Comparison of ENCODE assay signal across 12 mouse cellular contexts in genomic region chr9:57647286-57648108, GRCm38 (mm10). TPM values are rescaled to one million over a fixed set of nuclear protein-coding genes. Genes with fewer than 3 reads are reported as not detected.
DNase-seq lines count a peak whose midpoint lies in the region; ATAC-seq and TF ChIP-seq lines count a peak whose summit lies in the region.
"Had no signal": no experiment of that assay in that cellular context is flagged by ENCODE, and none has a peak within 500 bp of the region (broad histone marks: within the 10 kb centered on the region; RNA-seq: fewer than 3 reads in every experiment).

No protein-coding gene starts in this region.

- H3K4me1 ChIP-seq in thymus, adult 2 months (replicated peaks; ENCODE audit: control insufficient read depth, insufficient read depth, low read length) = peaks cover 65% of the 10 kb centered on the region
- H3K4me1 ChIP-seq in small intestine, adult 2 months (ENCODE audit: control insufficient read depth, insufficient read depth, insufficient read length, low read length) = peaks cover 35% of the 10 kb centered on the region
- peaks cover 24% of the 10 kb centered on the region for H3K4me1 ChIP-seq in cerebellum, adult 2 months (ENCODE audit: control insufficient read depth, insufficient read depth, low read length)
- peaks cover 54% of the 10 kb centered on the region for H3K4me1 ChIP-seq in limb, embryonic 10.5 days

- TF ChIP-seq POLR2A in thymus, adult 2 months (IDR thresholded peaks at IDR 0.05; ENCODE audit: control insufficient read depth, extremely low read depth, insufficient read depth, low read length, poor library complexity) = no peak
- no peak for TF ChIP-seq POLR2A in small intestine, adult 2 months (IDR thresholded peaks at IDR 0.05; ENCODE audit: low read depth, low read length)
- TF ChIP-seq POLR2A in cerebellum, adult 2 months (IDR thresholded peaks at IDR 0.05; ENCODE audit: borderline replicate concordance, insufficient read depth, low read length) = no peak

- H3K9me3 ChIP-seq in limb, embryonic 10.5 days (replicated peaks) = no peaks in the 10 kb centered on the region
- H3K9me3 ChIP-seq: limb, embryonic 13.5 days had no signal

- 4% methylated on average over 4 of the region's 4 CpGs for WGBS in thymus, adult 2 months
- WGBS in small intestine, adult 2 months = 32% methylated on average over 4 of the region's 4 CpGs
- WGBS in cerebellum, adult 2 months = 72% methylated on average over 4 of the region's 4 CpGs
- 73% methylated on average over 4 of the region's 4 CpGs for WGBS in limb, embryonic 10.5 days

- peak; percentile 63 for DNase-seq in thymus, adult 2 months
- DNase-seq in thymus, postnatal 10 days (ENCODE audit: low spot score in 2 of 2) = no peak
- no peak for DNase-seq in cerebellum, adult 2 months
- no peak for DNase-seq in limb, embryonic 10.5 days (ENCODE audit: low spot score)
- DNase-seq in cerebellum, adult 11 months = no peak
- DNase-seq: lung, postnatal 4 days had no signal

- H3K27me3 ChIP-seq in thymus, adult 2 months (ENCODE audit: control insufficient read depth, insufficient read depth, low read length) = no peaks in the 10 kb centered on the region
- H3K27me3 ChIP-seq in small intestine, adult 2 months (ENCODE audit: control insufficient read depth, insufficient read depth, low read length) = no peaks in the 10 kb centered on the region
- no peaks in the 10 kb centered on the region for H3K27me3 ChIP-seq in cerebellum, adult 2 months (ENCODE audit: control insufficient read depth, insufficient read depth, low read length)
- no peaks in the 10 kb centered on the region; the same call in 1 of the 2 replicates for H3K27me3 ChIP-seq in limb, embryonic 10.5 days (ENCODE audit: low read depth, poor library complexity, severe bottlenecking)

- peak overlapping the region; percentile 84 for H3K27ac ChIP-seq in thymus, adult 2 months (ENCODE audit: control insufficient read depth, insufficient read depth, low read length)
- peak overlapping the region; percentile 72 for H3K27ac ChIP-seq in small intestine, adult 2 months (ENCODE audit: insufficient read depth, low read depth, low read length)
- no peak overlapping the region for H3K27ac ChIP-seq in cerebellum, adult 2 months (ENCODE audit: insufficient read depth, low read length)
- H3K27ac ChIP-seq in limb, embryonic 10.5 days = no peak overlapping the region
- H3K27ac ChIP-seq: hindbrain, embryonic 14.5 days; kidney, postnatal 0 days; limb, embryonic 13.5 days had no signal

- no peak for TF ChIP-seq CTCF in thymus, adult 2 months (IDR thresholded peaks at IDR 0.05; ENCODE audit: borderline replicate concordance, control insufficient read depth, extremely low read depth, insufficient read depth, low read length, poor library complexity)
- no peak for TF ChIP-seq CTCF in small intestine, adult 2 months (IDR thresholded peaks at IDR 0.05; ENCODE audit: extremely low read depth, insufficient read length, insufficient replicate concordance, low read depth, low read length)
- TF ChIP-seq CTCF in cerebellum, adult 2 months (IDR thresholded peaks at IDR 0.05; ENCODE audit: borderline replicate concordance, insufficient read depth, low read depth, low read length) = no peak

- peak; percentile 37 for ATAC-seq in inflammation-experienced regulatory T-cells, adult 6 months

- H3K36me3 ChIP-seq in thymus, adult 2 months (ENCODE audit: control insufficient read depth, insufficient read depth, low read length) = no peaks in the 10 kb centered on the region
- H3K36me3 ChIP-seq in small intestine, adult 2 months (ENCODE audit: control insufficient read depth, insufficient read depth, low read length) = no peaks in the 10 kb centered on the region
- H3K36me3 ChIP-seq in limb, embryonic 10.5 days = peaks cover 11% of the 10 kb centered on the region
- H3K36me3 ChIP-seq: limb, embryonic 13.5 days had no signal

- no peak overlapping the region for H3K4me3 ChIP-seq in thymus, adult 2 months (ENCODE audit: control insufficient read depth, insufficient read depth, low read length)
- no peak overlapping the region for H3K4me3 ChIP-seq in small intestine, adult 2 months (ENCODE audit: low read depth, low read length)
- no peak overlapping the region for H3K4me3 ChIP-seq in cerebellum, adult 2 months (replicated peaks; ENCODE audit: insufficient read depth, low read depth, low read length)
- H3K4me3 ChIP-seq in limb, embryonic 10.5 days = no peak overlapping the region
- H3K4me3 ChIP-seq: erythroblast, embryonic 14.5 days; limb, embryonic 13.5 days had no signal

RNA-seq across cellular contexts. Expression of gene Csk, which starts 5.9 kb away (rescaled TPM):
- polyA plus RNA-seq in thymus, adult 2 months (2012; rRNA removed) = 245 and 301 TPM in 2 replicates
- 100 to 1,000 TPM; 113 to 133 (median 122) TPM for polyA plus RNA-seq in inflammation-experienced regulatory T-cells, adult 6 months (2017; shearing (Covaris generic))
- polyA plus RNA-seq in small intestine, adult 2 months (2012; rRNA removed) = 52.1 and 95.9 TPM in 2 replicates
- 45.5 and 57.2 TPM in 2 replicates for polyA plus RNA-seq in cerebellum, adult 2 months (2012; rRNA removed)
- polyA plus RNA-seq in limb, embryonic 10.5 days (2016; fragmentation: Nextera tagmentation; extraction: Ambion mirVana) = 33.2 and 40.1 TPM in 2 replicates

RNA-seq across cellular contexts. Expression of gene Lman1l, which starts 26.9 kb away (rescaled TPM):
- polyA plus RNA-seq in thymus, adult 2 months (2012; rRNA removed) = 0.20 and 0.26 TPM in 2 replicates
- under 1 TPM; 0.23 to 0.97 (median 0.40) TPM for polyA plus RNA-seq in inflammation-experienced regulatory T-cells, adult 6 months (2017; shearing (Covaris generic))
- 0.08 TPM in 1 of 2 replicates, not detected in the other for polyA plus RNA-seq in small intestine, adult 2 months (2012; rRNA removed)
- 0.06 TPM in 1 of 2 replicates, not detected in the other for polyA plus RNA-seq in cerebellum, adult 2 months (2012; rRNA removed)
- polyA plus RNA-seq in limb, embryonic 10.5 days (2016; fragmentation: Nextera tagmentation; extraction: Ambion mirVana) = not detected in 2 replicates
- polyA plus RNA-seq: erythroblast, embryonic 14.5 days; hindbrain, embryonic 14.5 days; kidney, postnatal 0 days; limb, embryonic 13.5 days had no signal

RNA-seq across cellular contexts. Expression of gene Cyp1a2, which starts 36.0 kb away (rescaled TPM):
- 1.1 and 2.5 TPM in 2 replicates for polyA plus RNA-seq in thymus, adult 2 months (2012; rRNA removed)
- polyA plus RNA-seq in inflammation-experienced regulatory T-cells, adult 6 months (2017; shearing (Covaris generic)) = not detected
- not detected in 2 replicates for polyA plus RNA-seq in small intestine, adult 2 months (2012; rRNA removed)
- not detected in 2 replicates for polyA plus RNA-seq in cerebellum, adult 2 months (2012; rRNA removed)
- not detected in 2 replicates for polyA plus RNA-seq in limb, embryonic 10.5 days (2016; fragmentation: Nextera tagmentation; extraction: Ambion mirVana)
- polyA plus RNA-seq: erythroblast, embryonic 14.5 days; hindbrain, embryonic 14.5 days; kidney, postnatal 0 days; limb, embryonic 13.5 days had no signal

RNA-seq across cellular contexts. Expression of gene Cyp1a1, which starts 40.2 kb away (rescaled TPM):
- polyA plus RNA-seq in thymus, adult 2 months (2012; rRNA removed) = 0.15 and 0.24 TPM in 2 replicates
- polyA plus RNA-seq in inflammation-experienced regulatory T-cells, adult 6 months (2017; shearing (Covaris generic)) = under 1 TPM in 2 of 3 experiments, not detected in 1; 0.21 TPM
- polyA plus RNA-seq in small intestine, adult 2 months (2012; rRNA removed) = 0.51 and 0.79 TPM in 2 replicates
- 0.10 and 0.11 TPM in 2 replicates for polyA plus RNA-seq in cerebellum, adult 2 months (2012; rRNA removed)
- polyA plus RNA-seq in limb, embryonic 10.5 days (2016; fragmentation: Nextera tagmentation; extraction: Ambion mirVana) = 0.11 TPM in 1 of 2 replicates, not detected in the other
- polyA plus RNA-seq: erythroblast, embryonic 14.5 days; limb, embryonic 13.5 days had no signal

RNA-seq across cellular contexts. Expression of gene Cplx3, which starts 41.4 kb away (rescaled TPM):
- 0.04 and 0.34 TPM in 2 replicates for polyA plus RNA-seq in thymus, adult 2 months (2012; rRNA removed)
- not detected for polyA plus RNA-seq in inflammation-experienced regulatory T-cells, adult 6 months (2017; shearing (Covaris generic))
- not detected in 2 replicates for polyA plus RNA-seq in small intestine, adult 2 months (2012; rRNA removed)
- polyA plus RNA-seq in cerebellum, adult 2 months (2012; rRNA removed) = 1.4 and 1.5 TPM in 2 replicates
- polyA plus RNA-seq in limb, embryonic 10.5 days (2016; fragmentation: Nextera tagmentation; extraction: Ambion mirVana) = not detected in 2 replicates
- polyA plus RNA-seq: erythroblast, embryonic 14.5 days; hindbrain, embryonic 14.5 days; kidney, postnatal 0 days; limb, embryonic 13.5 days had no signal

Comparison
In these comparisons a context has a peak if more than half of its experiments do, and no peak if none do; other contexts are left out.
1. H3K27ac ChIP-seq: peak in thymus, adult 2 months (single experiment) and small intestine, adult 2 months (single experiment); none in cerebellum, adult 2 months (single experiment) and limb, embryonic 10.5 days (single experiment).